Mouse (Mus musculus): ENCODE data around the gene Tfeb. TPM values are rescaled to one million over a fixed set of nuclear protein-coding genes. Genes with fewer than 3 reads are reported as not detected.
A peak's percentile ranks its signal among the peaks of the same experiment; 100 is the strongest.

Gene Tfeb
- polyA plus RNA-seq (2014; fragmentation: Nextera tagmentation; extraction: Ambion mirVana) = 3.7 and 5.6 TPM in 2 replicates

DNA sequence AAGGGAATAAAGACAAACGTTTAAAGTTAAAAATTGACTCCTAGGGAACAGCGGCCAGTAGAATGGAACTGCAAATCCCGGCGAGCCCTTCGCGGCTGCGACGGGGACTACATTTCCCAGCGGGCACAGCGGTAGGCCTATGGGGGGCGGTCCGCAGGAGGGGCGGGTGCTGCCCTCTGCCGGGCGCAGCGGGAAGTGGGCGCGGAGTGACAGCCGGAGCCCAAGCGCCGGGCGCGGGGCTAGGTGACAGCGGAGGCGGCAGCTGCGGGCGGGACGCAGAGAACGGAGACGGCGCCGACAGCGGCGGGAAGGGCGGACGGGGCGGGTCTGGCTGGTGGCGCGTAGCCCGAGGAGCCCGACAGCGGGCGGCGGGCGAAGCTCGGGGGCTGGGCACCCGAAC is at the start of gene Tfeb:
Gene Tfeb, plus strand, starts transcription at position 175 of the 400 bp plus-strand sequence.
- Histone ChIP-seq H3K9ac (ENCODE audit: low read length) (peak within 1 kb of the TSS; percentile 38), H3K4me3 (ENCODE audit: low read depth, low read length) (peak within 1 kb of the TSS; percentile 59), H3K4me1 (ENCODE audit: control insufficient read depth, insufficient read depth, low read length) (peaks cover 20% of the 10 kb centered on the region), H3K4me2 (ENCODE audit: low read depth, severe bottlenecking) (peak within 1 kb of the TSS; percentile 100), H3K36me3 (ENCODE audit: control insufficient read depth, insufficient read depth, low read length) (no peaks in the 10 kb centered on the region), H3K9me3 (ENCODE audit: control insufficient read depth, low read length) (no peaks in the 10 kb centered on the region), H3K27me3 (ENCODE audit: control insufficient read depth, insufficient read depth, low read length) (peaks cover 5% of the 10 kb centered on the region; the same call in 1 of the 2 replicates), H3K27ac (replicated peaks; ENCODE audit: low read depth, low read length) (no peak within 1 kb of the TSS)
- WGBS = under 1% methylated on average over 46 of the region's 47 CpGs
- ATAC-seq (ENCODE audit: insufficient number of reproducible peaks, low FRiP score, low TSS enrichment, low read depth) (peak; percentile 59), DNase-seq (ENCODE audit: low spot score) (peak; percentile 97)

DNA sequence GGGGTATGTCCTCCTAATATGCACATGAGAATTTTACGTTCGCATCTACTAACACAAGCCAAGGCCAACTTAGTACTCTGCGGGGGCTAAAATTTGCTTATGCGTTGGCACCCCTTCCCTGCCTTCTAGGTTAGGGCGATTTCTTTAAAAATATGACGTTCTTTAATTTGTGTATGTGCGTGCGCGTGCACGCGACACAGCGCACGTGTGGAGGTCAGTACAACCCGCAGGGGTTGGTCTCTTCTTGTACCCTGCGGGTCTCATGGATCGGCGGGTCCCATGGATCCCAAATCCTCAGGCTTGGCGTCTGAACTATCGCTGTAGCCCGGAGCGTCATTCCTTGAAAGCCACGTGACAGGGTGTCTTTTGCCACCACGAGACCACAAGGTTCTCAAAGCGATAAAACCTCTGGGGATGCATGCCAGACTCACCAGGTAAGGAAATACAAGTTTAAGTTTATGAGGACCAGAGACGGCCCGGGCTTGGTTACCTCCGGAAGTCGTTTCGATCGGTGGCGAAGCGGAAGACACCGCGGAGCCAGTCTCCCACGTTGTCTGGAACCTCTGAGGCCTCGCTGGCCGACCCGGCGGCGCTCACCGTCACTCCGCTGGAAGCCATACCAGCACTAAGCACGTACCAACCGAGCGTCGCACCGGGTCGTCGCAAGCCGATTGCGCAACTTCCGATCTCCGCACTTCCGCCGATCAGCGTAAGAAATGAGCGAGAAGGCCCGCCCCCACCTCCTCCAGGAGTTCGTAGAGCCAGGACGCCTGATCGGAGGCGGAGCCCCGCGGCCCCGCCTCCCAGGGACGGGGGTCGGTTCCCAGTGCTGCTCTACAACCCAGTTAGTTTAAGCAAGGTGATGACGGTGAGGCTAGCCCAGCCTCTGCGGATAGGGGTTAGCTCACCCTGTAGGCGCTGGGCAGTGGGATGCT is 49.2 kb upstream of the Tfeb start:
- DNase-seq (ENCODE audit: low spot score) = peak; percentile 94
- Histone ChIP-seq H3K27ac (replicated peaks; ENCODE audit: low read depth, low read length) (0 out of 2 replicates have a peak overlapping the region, but pooled peaks have one; percentile 0), H3K27me3 (ENCODE audit: control insufficient read depth, insufficient read depth, low read length) (no peaks in the 10 kb centered on the region), H3K4me3 (ENCODE audit: low read depth, low read length) (peak overlapping the region; percentile 74), H3K9ac (ENCODE audit: low read length) (peak overlapping the region; percentile 81), H3K4me2 (ENCODE audit: low read depth, severe bottlenecking) (peak overlapping the region; percentile 95), H3K36me3 (ENCODE audit: control insufficient read depth, insufficient read depth, low read length) (0 out of 2 replicates have a peak, but pooled peaks cover 4% of the 10 kb centered on the region), H3K4me1 (ENCODE audit: control insufficient read depth, insufficient read depth, low read length) (peaks cover 10% of the 10 kb centered on the region; the same call in 1 of the 2 replicates), H3K9me3 (ENCODE audit: control insufficient read depth, low read length) (no peaks in the 10 kb centered on the region)
- WGBS = under 1% methylated on average over 70 of the region's 70 CpGs
- peak; percentile 87 for ATAC-seq (ENCODE audit: insufficient number of reproducible peaks, low FRiP score, low TSS enrichment, low read depth)

DNA sequence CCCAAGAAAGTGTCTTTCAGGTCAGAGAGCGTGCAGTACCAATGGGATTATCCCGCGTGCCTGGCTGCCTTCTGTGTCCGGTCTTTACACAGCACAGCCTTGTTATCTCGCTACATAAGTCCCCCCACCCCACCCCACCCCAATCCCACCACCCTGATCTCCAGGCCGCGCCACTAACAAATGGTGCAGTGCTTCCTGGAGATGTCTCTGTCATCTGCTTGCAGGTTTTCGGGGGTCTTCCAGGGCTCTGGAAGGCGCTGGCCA is 48.6 kb upstream of the Tfeb start, which contains the start of gene Tomm6:
Gene Tomm6, minus strand, starts transcription at position 43 of the 264 bp plus-strand sequence.
- H3K36me3 ChIP-seq (ENCODE audit: control insufficient read depth, insufficient read depth, low read length) = 0 out of 2 replicates have a peak, but pooled peaks cover 4% of the 10 kb centered on the region
- peak within 1 kb of the TSS; percentile 81 for H3K9ac ChIP-seq (ENCODE audit: low read length)
- peaks cover 10% of the 10 kb centered on the region; the same call in 1 of the 2 replicates for H3K4me1 ChIP-seq (ENCODE audit: control insufficient read depth, insufficient read depth, low read length)
- H3K9me3 ChIP-seq (ENCODE audit: control insufficient read depth, low read length) = no peaks in the 10 kb centered on the region
- whole genome bisulfite sequencing = 0% methylated on average over 9 of the region's 9 CpGs
- DNase-seq (ENCODE audit: low spot score) (no peak), ATAC-seq (ENCODE audit: insufficient number of reproducible peaks, low FRiP score, low TSS enrichment, low read depth) (no peak)
- no peaks in the 10 kb centered on the region for H3K27me3 ChIP-seq (ENCODE audit: control insufficient read depth, insufficient read depth, low read length)
- H3K4me2 ChIP-seq (ENCODE audit: low read depth, severe bottlenecking) = peak within 1 kb of the TSS; percentile 95
- 0 out of 2 replicates have a peak within 1 kb of the TSS, but pooled peaks have one; percentile 0 for H3K27ac ChIP-seq (replicated peaks; ENCODE audit: low read depth, low read length)
- H3K4me3 ChIP-seq (ENCODE audit: low read depth, low read length) = peak within 1 kb of the TSS; percentile 74

DNA sequence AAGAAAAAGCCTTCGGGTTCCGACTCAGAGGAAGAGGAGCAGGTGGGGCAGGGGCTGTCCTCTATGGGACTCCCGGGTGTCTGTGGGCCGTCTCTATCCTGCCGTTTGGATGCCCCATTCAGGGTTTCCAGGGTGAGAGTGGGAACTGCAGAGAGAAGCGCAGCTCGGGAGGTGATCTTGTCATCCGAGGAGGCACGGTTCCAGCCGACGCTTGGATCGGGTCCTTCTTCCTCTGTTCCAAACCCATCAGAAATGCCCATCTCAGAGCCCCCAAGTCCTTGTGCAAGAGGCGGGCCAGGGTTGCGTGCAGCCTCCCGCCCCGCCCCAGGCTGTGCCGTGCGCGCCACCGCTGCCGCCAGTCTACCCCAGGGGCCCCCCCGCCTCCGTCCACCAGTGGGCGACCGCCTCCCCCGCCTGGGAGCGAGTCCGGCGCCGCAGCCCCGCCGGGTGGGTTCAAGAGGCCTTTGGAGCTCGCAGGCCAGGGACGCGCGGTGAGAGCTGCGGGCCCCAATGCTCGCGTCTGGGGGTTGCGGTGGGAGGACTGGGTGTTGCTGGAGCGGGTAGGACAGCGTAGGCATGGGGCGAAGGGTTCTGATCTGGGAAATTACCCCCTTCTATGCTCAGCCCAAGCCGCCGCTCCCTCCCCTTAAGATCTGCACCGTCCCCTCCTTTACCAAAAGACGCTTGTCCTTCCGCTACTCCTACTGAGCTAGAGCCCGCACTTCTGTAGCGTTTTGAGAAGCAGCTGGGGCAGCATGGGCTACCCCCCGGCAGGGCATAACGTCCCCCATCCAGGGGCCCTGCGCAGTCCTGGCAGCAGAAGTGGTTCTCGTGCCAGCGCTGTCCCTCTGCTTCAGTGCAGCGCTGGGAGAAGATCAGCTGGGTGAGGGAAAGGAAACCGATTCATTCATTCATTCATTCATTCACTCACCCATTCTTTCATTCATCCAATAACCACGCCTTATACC is 47.9 kb upstream of the Tfeb start, which contains the start of gene Frs3:
Gene Frs3, plus strand, starts transcription at position 423 of the 968 bp plus-strand sequence.
- Histone ChIP-seq H3K36me3 (ENCODE audit: control insufficient read depth, insufficient read depth, low read length) (0 out of 2 replicates have a peak, but pooled peaks cover 4% of the 10 kb centered on the region), H3K4me2 (ENCODE audit: low read depth, severe bottlenecking) (peak within 1 kb of the TSS; percentile 95), H3K4me1 (ENCODE audit: control insufficient read depth, insufficient read depth, low read length) (peaks cover 12% of the 10 kb centered on the region), H3K9ac (ENCODE audit: low read length) (peak within 1 kb of the TSS; percentile 81), H3K27ac (replicated peaks; ENCODE audit: low read depth, low read length) (0 out of 2 replicates have a peak within 1 kb of the TSS, but pooled peaks have one; percentile 0), H3K9me3 (ENCODE audit: control insufficient read depth, low read length) (no peaks in the 10 kb centered on the region), H3K27me3 (ENCODE audit: control insufficient read depth, insufficient read depth, low read length) (no peaks in the 10 kb centered on the region), H3K4me3 (ENCODE audit: low read depth, low read length) (peak within 1 kb of the TSS; percentile 74)
- WGBS = 2% methylated on average over 56 of the region's 58 CpGs
- ATAC-seq (ENCODE audit: insufficient number of reproducible peaks, low FRiP score, low TSS enrichment, low read depth) (peak; percentile 28; the same call in 1 of the 2 replicates), DNase-seq (ENCODE audit: low spot score) (peak; percentile 80)

DNA sequence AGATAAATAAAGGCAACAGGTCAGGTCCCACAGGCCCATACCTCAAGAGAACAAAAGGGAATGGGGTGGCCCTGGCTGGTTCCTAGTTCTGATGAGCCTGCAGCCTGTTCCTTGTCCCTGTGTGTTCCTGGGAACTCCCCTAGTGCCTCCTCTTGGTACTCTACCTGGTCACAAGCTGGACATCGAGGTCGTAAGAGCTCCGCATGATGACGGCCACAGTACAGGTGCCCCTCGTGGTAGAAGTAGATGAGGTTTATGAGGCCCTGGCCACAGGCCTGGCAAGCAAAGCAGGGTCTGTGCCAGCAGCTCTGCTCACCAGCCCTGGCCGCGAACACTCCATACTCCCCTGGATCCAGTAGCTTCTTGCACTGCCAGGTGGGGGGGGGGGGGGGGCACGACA is 46.9 kb upstream of the Tfeb start:
- ATAC-seq (ENCODE audit: insufficient number of reproducible peaks, low FRiP score, low TSS enrichment, low read depth) = no peak

DNA sequence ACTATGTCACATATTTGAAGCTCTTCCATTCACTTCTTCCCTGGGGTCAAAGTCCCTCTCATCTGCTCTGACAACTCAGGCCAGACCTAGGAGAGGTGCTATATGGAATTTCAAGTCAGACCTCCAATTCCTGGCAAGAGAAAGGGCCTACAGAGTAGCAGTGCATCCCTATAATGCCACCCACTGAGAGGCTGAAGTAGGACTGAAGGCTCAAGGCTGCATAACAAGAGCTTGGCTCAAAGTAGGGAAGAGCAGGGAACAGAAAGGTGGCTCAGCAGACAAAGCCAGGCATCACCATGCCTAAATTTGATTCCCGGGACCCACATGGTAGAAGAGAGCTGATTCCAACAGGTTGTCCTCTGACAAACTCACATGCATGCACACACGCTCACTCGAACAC is 45.2 kb upstream of the Tfeb start:
- ATAC-seq (ENCODE audit: insufficient number of reproducible peaks, low FRiP score, low TSS enrichment, low read depth) = no peak
- H3K36me3 ChIP-seq (ENCODE audit: control insufficient read depth, insufficient read depth, low read length) = no peaks in the 10 kb centered on the region
- 85% methylated on average over 3 of the region's 3 CpGs for WGBS

More for the DNA sequence above, 46.9 kb upstream of the Tfeb start:
- H3K9me3 ChIP-seq (ENCODE audit: control insufficient read depth, low read length) = no peaks in the 10 kb centered on the region
- H3K4me3 ChIP-seq (ENCODE audit: low read depth, low read length) = no peak overlapping the region
- 80% methylated on average over 8 of the region's 8 CpGs for WGBS
- no peak for DNase-seq (ENCODE audit: low spot score)
- peaks cover 15% of the 10 kb centered on the region for H3K4me1 ChIP-seq (ENCODE audit: control insufficient read depth, insufficient read depth, low read length)
- H3K4me2 ChIP-seq (ENCODE audit: low read depth, severe bottlenecking) = peak overlapping the region; percentile 95
- no peak overlapping the region for H3K9ac ChIP-seq (ENCODE audit: low read length)
- H3K27me3 ChIP-seq (ENCODE audit: control insufficient read depth, insufficient read depth, low read length) = no peaks in the 10 kb centered on the region
- H3K36me3 ChIP-seq (ENCODE audit: control insufficient read depth, insufficient read depth, low read length) = no peaks in the 10 kb centered on the region
- no peak overlapping the region for H3K27ac ChIP-seq (replicated peaks; ENCODE audit: low read depth, low read length)

DNA sequence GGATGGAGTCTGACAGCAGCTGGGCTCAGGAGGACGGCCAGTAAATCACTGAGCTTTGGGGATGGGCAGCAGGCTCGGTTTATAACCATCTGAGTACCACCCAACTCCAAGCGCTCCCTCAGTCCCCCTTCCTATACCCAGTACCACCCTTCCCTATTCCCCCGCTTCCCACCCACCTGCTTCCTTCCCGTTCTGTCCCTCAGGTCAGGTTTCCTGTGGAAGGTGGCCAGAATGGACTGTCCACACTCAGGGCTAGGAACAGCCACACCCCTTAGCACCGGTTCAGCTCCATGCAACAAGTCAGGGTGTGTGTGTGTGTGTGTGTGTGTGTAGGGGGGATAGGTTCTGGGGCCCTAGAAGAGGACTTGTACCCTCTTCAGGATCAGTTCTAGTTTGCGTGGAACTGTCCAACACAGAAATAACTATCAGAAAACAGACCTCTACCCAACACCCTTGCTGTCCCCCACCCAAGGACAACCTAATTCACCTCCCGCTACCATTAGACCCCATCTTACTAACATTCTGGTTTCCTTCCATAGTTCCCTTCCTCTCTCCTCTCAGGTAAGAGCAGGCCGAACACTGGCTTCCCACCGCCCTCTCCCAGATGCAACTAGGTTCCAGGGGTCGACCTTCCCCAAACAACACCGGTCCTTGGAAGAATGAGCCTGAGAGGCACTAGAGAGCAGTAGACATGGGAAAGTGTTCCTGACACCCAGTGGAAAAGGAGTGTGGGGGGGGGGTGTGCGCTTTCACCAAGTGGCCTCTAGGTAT is 43.0 kb upstream of the Tfeb start:
- no peak overlapping the region; the same call in 1 of the 2 replicates for H3K9ac ChIP-seq (ENCODE audit: low read length)
- H3K4me1 ChIP-seq (ENCODE audit: control insufficient read depth, insufficient read depth, low read length) = peaks cover 9% of the 10 kb centered on the region
- no peaks in the 10 kb centered on the region for H3K27me3 ChIP-seq (ENCODE audit: control insufficient read depth, insufficient read depth, low read length)
- ATAC-seq (ENCODE audit: insufficient number of reproducible peaks, low FRiP score, low TSS enrichment, low read depth) (peak; percentile 3; the same call in 1 of the 2 replicates), DNase-seq (ENCODE audit: low spot score) (no peak)
- peak overlapping the region; percentile 78 for H3K4me2 ChIP-seq (ENCODE audit: low read depth, severe bottlenecking)
- H3K9me3 ChIP-seq (ENCODE audit: control insufficient read depth, low read length) = no peaks in the 10 kb centered on the region
- H3K4me3 ChIP-seq (ENCODE audit: low read depth, low read length) = peak overlapping the region; percentile 69
- WGBS = 39% methylated on average over 13 of the region's 13 CpGs
- H3K36me3 ChIP-seq (ENCODE audit: control insufficient read depth, insufficient read depth, low read length) = no peaks in the 10 kb centered on the region
- H3K27ac ChIP-seq (replicated peaks; ENCODE audit: low read depth, low read length) = no peak overlapping the region

More for the DNA sequence above, 45.2 kb upstream of the Tfeb start:
- H3K4me3 ChIP-seq (ENCODE audit: low read depth, low read length) = no peak overlapping the region
- H3K9ac ChIP-seq (ENCODE audit: low read length) = no peak overlapping the region
- H3K4me1 ChIP-seq (ENCODE audit: control insufficient read depth, insufficient read depth, low read length) = peaks cover 15% of the 10 kb centered on the region
- no peak for DNase-seq (ENCODE audit: low spot score)
- H3K27ac ChIP-seq (replicated peaks; ENCODE audit: low read depth, low read length) = no peak overlapping the region
- no peak overlapping the region for H3K4me2 ChIP-seq (ENCODE audit: low read depth, severe bottlenecking)
- H3K9me3 ChIP-seq (ENCODE audit: control insufficient read depth, low read length) = no peaks in the 10 kb centered on the region
- no peaks in the 10 kb centered on the region for H3K27me3 ChIP-seq (ENCODE audit: control insufficient read depth, insufficient read depth, low read length)
